Mouse (Mus musculus) erythroblast, embryonic 14.5 days (primary cell): ENCODE data around the gene Pkd1l2.

Experiments used
- GATA1 ChIP-seq: IDR thresholded peaks from 2 replicates; pipeline ENCODE4 v1.6.1; 2012; ENCODE audit warnings: low read length, inconsistent platforms, mixed read lengths
- TAL1 ChIP-seq: IDR thresholded peaks from 3 replicates; pipeline ENCODE4 v1.6.1; 2012; ENCODE audit warnings: low read length, inconsistent platforms, mixed read lengths

GRCm38 (mm10) chr8:117027601-117028000 is 54.6 kb downstream of the Pkd1l2 start:
- no peak for TF ChIP-seq TAL1
- TF ChIP-seq GATA1 = no peak
